Mouse (Mus musculus): ENCODE results near the gene Tmem184b.

Tmem184b gene

DNA sequence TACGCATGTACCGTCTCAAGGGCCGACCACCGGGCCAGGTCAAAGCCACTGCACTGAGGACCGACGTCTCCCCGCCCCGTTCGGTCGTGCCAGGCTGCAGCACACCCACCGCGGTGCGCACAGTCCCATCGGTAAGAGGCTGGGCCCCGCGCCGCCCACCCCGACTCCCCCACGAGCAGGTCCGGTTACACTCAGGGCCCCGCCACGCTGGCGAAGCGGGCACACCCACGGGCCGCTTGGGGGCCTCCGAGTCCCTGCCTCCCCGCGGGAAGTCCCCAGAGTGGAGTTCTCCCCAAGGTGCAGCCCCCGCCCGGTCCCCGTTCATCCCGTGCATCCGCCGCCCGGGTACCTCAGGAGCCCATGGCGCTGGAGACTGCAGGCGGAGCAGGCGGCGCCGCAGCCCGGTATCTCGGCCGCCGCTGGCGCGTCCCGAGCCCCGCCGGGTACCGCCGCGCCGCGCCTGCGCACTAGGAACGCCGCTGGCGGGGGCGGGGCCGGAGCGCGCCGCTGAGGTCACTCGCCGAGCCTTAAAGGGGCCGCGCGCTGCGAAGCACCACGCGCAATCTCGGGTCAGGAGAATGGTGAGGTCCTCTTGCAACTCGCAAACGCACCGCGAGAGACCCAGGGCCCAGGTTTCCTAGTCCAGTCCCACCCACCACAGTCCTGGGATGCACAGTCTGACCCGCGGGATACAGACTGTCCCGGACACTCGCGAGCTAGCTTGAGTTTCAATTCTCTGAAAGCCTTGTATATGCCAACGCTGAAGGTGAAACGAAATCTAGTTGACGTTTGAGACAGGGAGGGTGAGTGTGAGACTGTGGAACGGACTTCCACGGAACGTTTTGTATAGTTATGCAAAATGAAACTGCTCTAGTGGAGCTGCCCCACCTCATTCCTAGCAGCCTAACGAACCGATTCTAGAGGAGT is at the start of gene Tmem184b:
Gene Tmem184b, minus strand, starts transcription at position 734 of the 927 bp plus-strand sequence.
- DNase-seq (ENCODE audit: low spot score), result peak; percentile 78

GRCm38 (mm10) chr15:79448041-79448440 is 44.7 kb upstream of the Tmem184b start:
- no peak for DNase-seq (ENCODE audit: low spot score)

DNA sequence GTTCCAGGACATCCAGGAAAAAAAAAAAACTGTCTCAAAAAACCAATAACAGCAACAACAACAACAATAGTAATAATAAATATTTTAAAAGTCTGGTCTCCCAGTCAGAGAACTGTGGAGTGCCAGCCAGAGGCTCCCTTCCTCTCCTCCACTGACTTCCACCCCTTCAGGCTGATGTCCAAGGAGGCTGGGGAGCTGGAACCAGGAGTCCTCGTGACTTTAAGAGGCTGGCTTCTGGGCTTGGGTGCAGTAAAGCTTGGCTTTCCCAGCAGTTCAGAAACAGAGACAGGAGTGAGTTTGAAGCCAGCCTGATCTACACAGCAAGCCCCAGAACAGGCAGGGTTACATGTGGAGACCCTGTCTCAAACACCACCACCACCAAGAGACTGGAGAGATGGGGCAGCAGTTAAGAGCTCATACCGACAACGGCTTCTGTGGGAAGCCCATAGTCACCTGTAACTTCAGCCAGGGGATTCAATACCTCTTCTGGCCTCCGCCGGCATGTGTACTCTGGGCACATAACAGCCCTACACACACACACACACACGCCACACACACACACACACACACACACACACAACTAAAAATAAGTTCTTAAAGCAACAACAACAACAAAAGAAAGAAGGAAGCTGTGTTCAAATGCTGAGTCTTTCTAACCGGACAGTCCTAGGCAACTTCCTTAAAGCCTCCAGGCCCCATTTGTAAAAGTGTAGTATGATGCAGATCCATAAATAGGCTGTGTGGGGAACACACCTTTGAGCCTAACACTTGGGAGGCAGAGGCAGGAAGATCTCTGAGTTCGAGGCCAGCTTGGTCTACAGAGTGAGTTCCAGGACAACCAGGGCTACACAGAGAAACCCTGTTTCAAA is 42.7 kb upstream of the Tmem184b start:
- no peak for DNase-seq (ENCODE audit: low spot score)

DNA sequence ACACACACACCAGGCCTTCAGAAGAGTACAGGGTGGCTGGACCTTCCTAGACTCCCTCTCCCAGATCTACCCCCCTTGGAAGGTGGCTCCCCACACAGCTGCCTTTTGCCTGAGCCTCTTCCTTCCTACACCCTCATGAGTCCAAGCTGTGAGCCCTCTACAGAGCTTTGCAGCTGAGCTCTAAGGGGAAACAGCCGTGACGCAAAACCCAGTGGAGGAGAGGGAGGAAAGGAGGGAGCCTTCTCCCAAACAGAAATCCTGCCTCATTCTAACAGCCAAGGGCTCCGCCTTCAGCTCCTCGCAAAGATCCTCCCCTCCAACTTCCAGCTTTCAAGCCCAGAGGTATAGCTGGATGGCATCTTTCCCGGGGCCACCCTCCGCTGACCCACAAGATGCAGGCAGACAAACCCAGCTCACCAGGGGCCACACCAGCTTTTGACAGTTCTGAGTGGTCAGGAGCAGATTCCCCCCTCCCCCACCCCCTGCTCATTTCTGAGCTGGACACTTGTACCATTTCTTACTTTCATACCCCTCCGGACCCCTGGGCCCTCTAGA is 40.6 kb upstream of the Tmem184b start:
- DNase-seq (ENCODE audit: low spot score), result no peak

- DNase-seq (ENCODE audit: low spot score), result no peak
These were observed 39.7 kb upstream of the Tmem184b start for GRCm38 (mm10) chr15:79442961-79443518.

GRCm38 (mm10) chr15:79442257-79442611 is 38.9 kb upstream of the Tmem184b start:
- DNase-seq (ENCODE audit: low spot score), result no peak

DNA sequence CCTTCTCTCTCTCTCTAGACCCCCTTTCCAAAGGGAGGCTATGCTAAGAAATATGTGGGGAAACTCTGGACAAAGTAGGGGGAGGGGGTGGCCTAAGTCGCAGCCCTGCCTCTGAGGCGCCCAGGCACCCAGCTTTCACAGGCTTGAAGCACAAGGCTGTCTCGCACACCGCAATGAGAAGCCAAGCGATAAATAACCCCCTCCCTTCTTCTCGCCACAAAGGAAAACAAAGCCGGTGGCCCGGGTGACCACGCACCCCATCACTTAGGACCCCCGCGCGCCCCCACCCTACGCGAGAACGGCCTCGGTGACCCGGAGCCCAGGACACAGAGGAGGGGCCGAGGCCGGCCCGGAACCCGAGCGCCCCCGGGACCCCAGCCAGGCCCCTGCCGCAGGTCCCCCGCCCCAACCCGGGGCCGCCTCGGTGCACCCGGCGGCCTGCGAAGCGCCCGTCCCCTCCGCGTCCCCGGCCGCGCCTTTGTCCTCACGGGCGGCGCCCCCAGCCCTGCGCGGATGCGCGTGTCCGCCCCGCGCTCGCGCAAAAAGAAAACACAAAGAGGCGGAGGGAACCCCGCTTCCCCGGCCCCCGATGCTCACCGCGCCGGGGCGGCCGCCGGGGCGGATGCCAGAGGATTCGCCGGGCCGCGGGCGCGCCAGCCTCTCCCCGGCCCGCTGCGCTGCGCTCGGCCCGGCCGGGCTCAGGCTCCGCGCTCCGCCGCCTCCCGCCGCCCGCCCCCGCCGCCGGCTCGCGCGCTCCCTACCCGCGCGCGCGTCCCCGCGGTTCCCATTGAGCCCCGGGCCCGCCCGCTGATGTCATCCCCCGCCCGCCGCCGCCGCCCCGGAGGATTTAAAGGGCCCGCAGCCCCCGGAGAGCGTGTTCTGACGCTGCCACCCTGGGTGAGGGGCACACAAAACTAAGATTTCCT is 38.2 kb upstream of the Tmem184b start:
- no peak for DNase-seq (ENCODE audit: low spot score)

GRCm38 (mm10) chr15:79440651-79441330 is 37.4 kb upstream of the Tmem184b start:
- DNase-seq (ENCODE audit: low spot score), result no peak

- DNase-seq (ENCODE audit: low spot score), result no peak
These were observed 36.9 kb upstream of the Tmem184b start for GRCm38 (mm10) chr15:79440223-79440622.

DNA sequence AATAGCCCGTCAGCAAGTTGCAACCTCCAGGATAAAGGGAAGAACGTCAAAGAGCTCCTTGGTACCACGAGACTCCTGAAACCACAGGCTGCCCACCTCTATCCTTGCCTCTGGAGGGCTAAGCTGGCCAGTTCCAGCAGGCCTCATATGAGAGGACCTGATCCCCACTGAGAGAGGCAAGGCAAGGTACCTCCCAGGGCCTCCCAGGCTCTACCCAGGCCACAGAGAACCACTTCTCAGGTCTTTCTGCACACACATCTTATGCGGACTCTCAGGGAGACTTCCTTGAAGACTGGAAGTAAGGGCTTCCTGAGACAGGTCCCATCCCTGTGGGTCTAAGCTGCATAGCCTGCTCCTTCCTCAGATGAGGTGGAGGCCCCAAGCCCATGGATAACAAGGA is 36.0 kb upstream of the Tmem184b start:
- DNase-seq (ENCODE audit: low spot score), result no peak

DNA sequence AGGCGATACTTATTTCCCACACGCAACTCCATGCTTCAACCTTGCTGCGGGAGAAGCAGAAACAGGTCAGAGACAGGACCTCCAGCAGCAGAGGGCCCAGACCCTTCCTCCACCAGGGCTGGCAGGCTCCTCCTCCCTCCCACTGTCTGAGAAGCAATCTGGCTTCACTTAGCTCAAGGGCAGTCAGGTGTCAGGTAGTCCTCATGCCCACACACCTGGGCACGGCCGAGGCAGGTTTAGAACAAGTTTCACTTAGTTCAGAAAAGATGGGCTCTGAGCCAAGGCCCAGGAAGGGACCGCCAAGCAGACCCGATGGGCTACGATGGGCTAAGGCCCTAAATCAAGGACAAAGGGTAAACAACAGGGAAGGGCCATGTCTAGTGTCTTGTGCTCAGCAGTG is 35.4 kb upstream of the Tmem184b start:
- DNase-seq (ENCODE audit: low spot score), result no peak

GRCm38 (mm10) chr15:79438209-79438810 is 34.9 kb upstream of the Tmem184b start:
- DNase-seq (ENCODE audit: low spot score), result no peak

GRCm38 (mm10) chr15:79437541-79438208 is 34.3 kb upstream of the Tmem184b start:
- DNase-seq (ENCODE audit: low spot score), result no peak

DNA sequence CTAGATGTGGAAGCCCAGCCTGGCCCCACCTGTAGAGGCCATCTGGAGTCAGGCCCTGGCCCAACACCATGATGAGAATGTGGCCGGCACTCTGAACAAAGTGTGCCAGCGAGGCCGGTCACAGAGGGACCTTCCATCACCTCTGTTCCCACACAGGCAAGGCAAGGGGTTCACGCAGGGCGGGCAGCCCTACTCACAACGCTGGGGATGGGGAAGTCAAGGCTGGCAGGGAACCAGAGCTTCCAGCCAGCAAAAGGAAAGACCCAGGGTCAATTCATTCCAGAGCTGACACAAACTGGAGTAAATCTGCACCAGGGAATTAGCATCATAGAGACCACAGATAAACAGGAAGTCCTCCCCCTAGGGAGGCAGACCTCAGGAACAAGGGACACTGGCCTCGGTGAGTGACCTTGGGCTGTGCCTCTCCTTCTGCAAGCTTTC is 33.1 kb upstream of the Tmem184b start:
- DNase-seq (ENCODE audit: low spot score), result no peak

- DNase-seq (ENCODE audit: low spot score), result no peak
These were observed 31.9 kb upstream of the Tmem184b start for GRCm38 (mm10) chr15:79435191-79435671.

GRCm38 (mm10) chr15:79432892-79433291 is 29.5 kb upstream of the Tmem184b start:
- no peak for DNase-seq (ENCODE audit: low spot score)

DNA sequence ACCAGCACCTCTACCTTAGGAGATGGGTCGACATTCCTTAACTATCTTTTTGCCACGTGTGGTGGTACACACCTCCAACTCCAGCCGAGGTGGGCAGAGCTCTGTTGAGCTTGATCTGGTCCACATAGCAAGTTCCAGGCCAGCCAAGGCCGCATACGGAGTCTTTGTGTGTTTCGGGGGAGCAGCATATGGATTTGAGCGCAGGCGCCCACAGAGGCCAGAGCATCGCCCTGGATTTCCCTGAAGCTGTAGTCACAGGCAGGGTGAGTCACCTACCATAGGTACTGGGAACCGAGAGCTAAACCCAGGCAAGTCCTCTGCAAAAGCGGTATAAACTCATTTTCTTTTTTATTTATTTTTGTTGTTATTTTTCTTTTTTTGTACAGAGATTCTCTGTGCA is 29.0 kb upstream of the Tmem184b start:
- DNase-seq (ENCODE audit: low spot score), result no peak

GRCm38 (mm10) chr15:79431925-79432324 is 28.6 kb upstream of the Tmem184b start:
- DNase-seq (ENCODE audit: low spot score), result no peak

DNA sequence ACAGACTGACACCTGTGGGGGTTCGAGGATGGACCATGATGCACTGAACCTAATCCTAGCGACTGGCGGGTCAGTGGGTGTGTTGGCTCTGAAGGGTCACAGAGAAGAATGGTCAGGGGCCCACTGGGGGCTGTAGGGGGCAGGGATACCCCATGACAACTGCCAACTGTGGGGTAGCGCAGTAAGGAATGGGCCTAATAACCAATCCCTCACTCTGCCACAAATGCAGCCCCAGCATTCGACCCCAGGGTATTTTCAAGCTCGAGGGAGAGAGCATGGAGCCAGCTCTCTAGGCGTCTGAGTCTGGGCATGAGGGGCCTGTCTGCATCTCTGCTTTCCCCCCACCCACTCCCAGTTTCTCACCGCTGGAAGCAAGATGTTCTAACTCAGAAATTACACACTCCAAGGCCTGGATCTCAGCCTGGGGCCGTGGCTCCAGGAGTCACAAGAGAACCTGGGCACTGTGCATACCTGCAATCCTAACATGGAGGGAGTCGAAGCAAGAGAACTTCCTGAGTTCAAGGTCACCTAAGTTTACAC is 27.2 kb upstream of the Tmem184b start:
- no peak for DNase-seq (ENCODE audit: low spot score)

All from left cerebral cortex, adult 11 months (tissue).